12 mouse cellular contexts compared by ENCODE assay signal in the genomic region with DNA sequence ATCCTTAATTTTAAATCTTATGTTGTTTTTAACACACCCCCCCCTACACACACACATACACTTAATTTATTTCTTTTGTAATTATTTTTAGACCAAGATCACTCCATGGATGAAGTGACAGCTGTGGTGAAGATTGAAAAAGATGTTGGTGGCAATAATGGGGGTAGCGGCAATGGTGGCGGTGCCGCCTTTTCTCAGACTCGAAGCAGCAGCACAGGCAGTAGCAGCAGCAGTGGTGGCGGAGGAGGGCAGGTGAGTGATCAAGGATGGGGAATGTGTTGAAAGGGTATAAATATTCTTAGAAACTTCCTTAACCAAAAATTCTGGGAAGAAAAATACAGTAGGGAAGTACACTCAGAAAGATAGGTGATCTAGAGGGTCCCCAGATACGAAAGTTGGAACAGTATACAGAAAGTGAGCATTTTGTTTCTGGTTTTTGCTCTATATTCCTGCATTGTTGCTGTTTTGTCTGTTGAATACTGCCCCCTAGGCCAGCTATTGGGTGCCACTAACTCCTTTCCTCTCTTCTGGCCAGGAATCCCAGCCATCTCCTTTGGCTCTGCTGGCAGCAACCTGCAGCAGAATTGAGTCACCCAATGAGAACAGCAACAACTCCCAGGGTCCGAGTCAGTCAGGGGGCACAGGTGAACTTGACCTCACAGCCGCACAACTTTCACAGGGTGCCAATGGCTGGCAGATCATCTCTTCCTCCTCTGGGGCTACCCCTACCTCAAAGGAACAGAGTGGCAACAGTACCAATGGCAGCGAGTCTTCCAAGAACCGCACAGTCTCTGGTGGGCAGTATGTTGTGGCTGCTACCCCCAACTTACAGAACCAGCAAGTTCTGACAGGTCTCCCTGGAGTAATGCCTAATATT. TPM values are rescaled to one million over a fixed set of nuclear protein-coding genes. Genes with fewer than 3 reads are reported as not detected.
A peak's percentile ranks its signal among the peaks of the same experiment; 100 is the strongest.
DNase-seq lines count a peak whose midpoint lies in the region; ATAC-seq and TF ChIP-seq lines count a peak whose summit lies in the region.
"Had no signal": no experiment of that assay in that cellular context is flagged by ENCODE, and none has a peak within 500 bp of the region (broad histone marks: within the 10 kb centered on the region; RNA-seq: fewer than 3 reads in every experiment).

No protein-coding gene starts in this region.

- 91% methylated on average over 10 of the region's 10 CpGs for WGBS in kidney, postnatal 0 days
- WGBS in liver, embryonic 12.5 days (ENCODE audit: insufficient replicate concordance) = 93% methylated on average over 10 of the region's 10 CpGs

- no peak overlapping the region for H3K4me3 ChIP-seq in kidney, postnatal 0 days (replicated peaks; ENCODE audit: low read depth, low read length)
- H3K4me3 ChIP-seq in liver, embryonic 12.5 days = no peak overlapping the region

- DNase-seq in cerebellum, adult 9-10 months = peak; percentile 53
- DNase-seq in cerebellum, adult 11 months = no peak
- DNase-seq in kidney, postnatal 0 days (ENCODE audit: low spot score) = no peak
- no peak for DNase-seq in kidney, adult 11 months
- DNase-seq in adipocyte (ENCODE audit: low spot score) = peak; percentile 58
- DNase-seq in embryo, embryonic 10 days (ENCODE audit: low spot score) = no peak
- DNase-seq: gastrocnemius, postnatal 14 days; kidney, postnatal 10 days had no signal

- no peaks in the 10 kb centered on the region for H3K27me3 ChIP-seq in kidney, postnatal 0 days (ENCODE audit: insufficient read depth, low read length)
- no peaks in the 10 kb centered on the region for H3K27me3 ChIP-seq in liver, embryonic 12.5 days (replicated peaks)

- ATAC-seq in kidney, postnatal 0 days (replicated peaks; ENCODE audit: low FRiP score, low read depth) = no peak
- no peak for ATAC-seq in liver, embryonic 12.5 days
- no peak for ATAC-seq in megakaryocyte progenitor cell, adult 5-6 weeks (replicated peaks; ENCODE audit: poor library complexity)

- TF ChIP-seq CTCF in kidney, postnatal 0 days (IDR thresholded peaks at IDR 0.05; ENCODE audit: low read depth) = peak; percentile 24; the same call in 1 of the 2 replicates

- peaks cover 27% of the 10 kb centered on the region for H3K36me3 ChIP-seq in kidney, postnatal 0 days (ENCODE audit: insufficient read depth, low read length)
- peaks cover 57% of the 10 kb centered on the region for H3K36me3 ChIP-seq in liver, embryonic 12.5 days

- no peak overlapping the region for H3K4me2 ChIP-seq in kidney, postnatal 0 days (ENCODE audit: low read length)
- H3K4me2 ChIP-seq in liver, embryonic 12.5 days = peak overlapping the region; percentile 72

- no peaks in the 10 kb centered on the region for H3K9me3 ChIP-seq in kidney, postnatal 0 days (replicated peaks; ENCODE audit: low read length)
- H3K9me3 ChIP-seq in liver, embryonic 12.5 days (replicated peaks) = no peaks in the 10 kb centered on the region

- no peak overlapping the region for H3K27ac ChIP-seq in kidney, postnatal 0 days
- 0 out of 2 replicates have a peak overlapping the region, but pooled peaks have one; percentile 15 for H3K27ac ChIP-seq in liver, embryonic 12.5 days

- H3K9ac ChIP-seq in kidney, postnatal 0 days (ENCODE audit: low read depth, low read length) = no peak overlapping the region
- H3K9ac ChIP-seq in liver, embryonic 12.5 days = peak overlapping the region; percentile 95; the same call in 1 of the 2 replicates

- peaks cover 19% of the 10 kb centered on the region; the same call in 1 of the 2 replicates for H3K4me1 ChIP-seq in kidney, postnatal 0 days (replicated peaks; ENCODE audit: insufficient read depth, low read length)
- H3K4me1 ChIP-seq in liver, embryonic 12.5 days = peaks cover 71% of the 10 kb centered on the region

RNA-seq across cellular contexts. Expression of a gene that starts 2.0 kb away (rescaled TPM):
- 8.8 TPM in 2 replicates for polyA plus RNA-seq in kidney, postnatal 0 days (2015; fragmentation: Nextera tagmentation; extraction: Ambion mirVana)
- polyA plus RNA-seq in liver, embryonic 12.5 days (2016; fragmentation: Nextera tagmentation; extraction: Ambion mirVana) = 5.1 and 5.6 TPM in 2 replicates
- 62.0 and 63.9 TPM in 2 replicates for total RNA-seq in megakaryocyte progenitor cell, adult 5-6 weeks (2015)
- total RNA-seq in megakaryocyte progenitor cell, adult 5-6 weeks (2017) = 46.4 and 52.9 TPM in 2 replicates

RNA-seq across cellular contexts. Expression of a gene that starts 37.2 kb away (rescaled TPM):
- polyA plus RNA-seq in kidney, postnatal 0 days (2015; fragmentation: Nextera tagmentation; extraction: Ambion mirVana) = 0.46 and 0.80 TPM in 2 replicates
- polyA plus RNA-seq in liver, embryonic 12.5 days (2016; fragmentation: Nextera tagmentation; extraction: Ambion mirVana) = 0.12 and 0.31 TPM in 2 replicates
- total RNA-seq in megakaryocyte progenitor cell, adult 5-6 weeks (2015) = 0.07 TPM in 1 of 2 replicates, not detected in the other
- not detected in 2 replicates for total RNA-seq in megakaryocyte progenitor cell, adult 5-6 weeks (2017)
- polyA plus RNA-seq: embryonic facial prominence, embryonic 11.5 days had no signal

RNA-seq across cellular contexts. Expression of a gene that starts 40.9 kb away (rescaled TPM):
- 0.61 and 1.1 TPM in 2 replicates for polyA plus RNA-seq in kidney, postnatal 0 days (2015; fragmentation: Nextera tagmentation; extraction: Ambion mirVana)
- 0.37 and 0.63 TPM in 2 replicates for polyA plus RNA-seq in liver, embryonic 12.5 days (2016; fragmentation: Nextera tagmentation; extraction: Ambion mirVana)
- not detected in 2 replicates for total RNA-seq in megakaryocyte progenitor cell, adult 5-6 weeks (2015)
- total RNA-seq in megakaryocyte progenitor cell, adult 5-6 weeks (2017) = not detected in 2 replicates
- total RNA-seq: liver, adult 2 months had no signal
- polyA plus RNA-seq: liver, adult 2 months had no signal

RNA-seq across cellular contexts. Expression of a gene that starts 50.9 kb away (rescaled TPM):
- polyA plus RNA-seq in kidney, postnatal 0 days (2015; fragmentation: Nextera tagmentation; extraction: Ambion mirVana) = 109 and 117 TPM in 2 replicates
- 119 and 126 TPM in 2 replicates for polyA plus RNA-seq in liver, embryonic 12.5 days (2016; fragmentation: Nextera tagmentation; extraction: Ambion mirVana)
- 71.0 and 73.0 TPM in 2 replicates for total RNA-seq in megakaryocyte progenitor cell, adult 5-6 weeks (2015)
- 48.6 and 51.5 TPM in 2 replicates for total RNA-seq in megakaryocyte progenitor cell, adult 5-6 weeks (2017)

RNA-seq across cellular contexts. Expression of a gene that starts 57.3 kb away (rescaled TPM):
- polyA plus RNA-seq in kidney, postnatal 0 days (2015; fragmentation: Nextera tagmentation; extraction: Ambion mirVana) = 37.1 and 42.2 TPM in 2 replicates
- 69.7 and 74.7 TPM in 2 replicates for polyA plus RNA-seq in liver, embryonic 12.5 days (2016; fragmentation: Nextera tagmentation; extraction: Ambion mirVana)
- 103 and 110 TPM in 2 replicates for total RNA-seq in megakaryocyte progenitor cell, adult 5-6 weeks (2015)
- total RNA-seq in megakaryocyte progenitor cell, adult 5-6 weeks (2017) = 141 and 151 TPM in 2 replicates

Comparison
In these comparisons a context has a peak if more than half of its experiments do, and no peak if none do; other contexts are left out.
1. DNase-seq: peak in cerebellum, adult 9-10 months (single experiment) and adipocyte (single experiment); none in cerebellum, adult 11 months (single experiment), kidney, postnatal 0 days (single experiment), kidney, adult 11 months (single experiment) and embryo, embryonic 10 days (single experiment).